Mouse (Mus musculus): Measurements from ENCODE around the gene Rere. TPM values are rescaled to one million over a fixed set of nuclear protein-coding genes. Genes with fewer than 3 reads are reported as not detected.

The Rere gene
- polyA plus RNA-seq, 1 experiment from 2014 or later, result 22.2 TPM

DNA sequence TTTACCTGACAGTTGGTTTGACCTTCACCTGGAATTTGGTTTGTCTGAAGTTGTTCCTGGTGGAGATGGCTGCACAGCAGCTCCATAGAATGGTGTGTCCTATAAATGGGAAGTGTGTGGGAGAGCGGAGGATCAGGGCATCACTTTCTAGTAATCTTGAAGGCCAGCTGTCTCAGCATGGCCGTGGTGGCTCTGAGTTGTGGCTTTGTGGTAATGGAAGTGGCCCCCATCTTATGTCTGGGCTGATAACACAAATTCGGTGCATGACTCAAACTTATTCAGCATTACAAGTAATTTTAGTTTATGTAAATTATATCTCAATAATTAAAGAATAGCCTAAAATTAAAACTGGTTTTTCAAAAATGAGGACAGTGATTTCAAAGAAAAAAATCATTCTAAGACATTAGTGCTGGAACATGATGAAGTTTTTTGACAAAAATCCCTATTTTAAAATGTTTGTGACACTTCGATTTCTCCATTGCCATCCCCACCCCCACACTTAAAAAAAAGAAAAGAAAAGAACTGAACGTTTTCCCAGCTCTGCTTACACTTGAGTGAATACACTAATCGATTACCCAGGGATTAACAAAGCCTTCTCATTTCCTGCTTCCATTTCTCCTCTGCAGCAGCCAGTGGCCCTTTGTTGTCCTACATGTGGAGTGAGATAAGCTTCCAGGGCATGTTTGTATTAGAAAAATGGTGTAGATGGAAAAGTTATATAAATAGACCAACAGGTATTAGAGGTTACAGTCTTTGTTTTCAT lies 180.2 kb downstream of the Rere start:
- no peak overlapping the region for H3K4me3 ChIP-seq (ENCODE audit: low read length)
- WGBS, result 40% methylated on average over 6 of the region's 6 CpGs
- H3K4me1 ChIP-seq (ENCODE audit: control insufficient read depth, insufficient read depth, low read length), result peaks cover 30% of the 10 kb centered on the region
- H3K9me3 ChIP-seq (ENCODE audit: control insufficient read depth, low read length), result no peaks in the 10 kb centered on the region
- no peak overlapping the region for H3K9ac ChIP-seq (ENCODE audit: low read depth, low read length)
- no peak overlapping the region for H3K27ac ChIP-seq (ENCODE audit: low read length)
- ATAC-seq, result 0 out of 2 replicates have a peak, but pooled peaks have one; percentile 41
- no peaks in the 10 kb centered on the region for H3K36me3 ChIP-seq (ENCODE audit: control insufficient read depth, insufficient read depth, low read length)
- no peak overlapping the region for H3K4me2 ChIP-seq (ENCODE audit: low read depth, low read length)
- H3K27me3 ChIP-seq (replicated peaks; ENCODE audit: control insufficient read depth, insufficient read depth, low read length), result no peaks in the 10 kb centered on the region

DNA sequence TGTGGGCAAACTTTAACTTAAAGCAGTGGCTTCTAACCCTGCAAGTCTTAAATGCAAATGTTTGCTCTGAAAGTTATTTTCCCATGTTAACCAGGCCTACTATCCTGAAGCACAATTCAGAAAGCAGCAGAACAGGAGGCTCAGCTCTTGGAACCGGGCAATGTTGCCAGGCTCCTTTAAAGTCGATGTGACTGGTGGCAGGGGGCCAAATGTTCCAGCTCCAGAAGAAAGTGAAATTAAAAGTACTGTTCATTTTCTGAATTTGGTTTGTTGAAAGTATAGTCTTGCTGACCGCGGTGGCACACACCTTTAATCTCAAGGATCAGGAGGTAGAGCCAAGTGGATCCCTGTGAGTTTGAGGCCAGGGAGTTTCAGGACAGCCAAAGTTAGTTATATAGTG lies 180.9 kb downstream of the Rere start:
- H3K36me3 ChIP-seq (ENCODE audit: control insufficient read depth, insufficient read depth, low read length), result no peaks in the 10 kb centered on the region
- H3K9me3 ChIP-seq (ENCODE audit: control insufficient read depth, low read length), result no peaks in the 10 kb centered on the region
- 0 out of 2 replicates have a peak, but pooled peaks have one; percentile 11 for ATAC-seq
- no peaks in the 10 kb centered on the region for H3K27me3 ChIP-seq (replicated peaks; ENCODE audit: control insufficient read depth, insufficient read depth, low read length)
- H3K9ac ChIP-seq (ENCODE audit: low read depth, low read length), result no peak overlapping the region
- no peak overlapping the region for H3K4me3 ChIP-seq (ENCODE audit: low read length)
- no peak overlapping the region for H3K4me2 ChIP-seq (ENCODE audit: low read depth, low read length)
- peaks cover 24% of the 10 kb centered on the region for H3K4me1 ChIP-seq (ENCODE audit: control insufficient read depth, insufficient read depth, low read length)
- WGBS, result 43% methylated on average over 4 of the region's 4 CpGs
- peak overlapping the region; percentile 3; the same call in 1 of the 2 replicates for H3K27ac ChIP-seq (ENCODE audit: low read length)

DNA sequence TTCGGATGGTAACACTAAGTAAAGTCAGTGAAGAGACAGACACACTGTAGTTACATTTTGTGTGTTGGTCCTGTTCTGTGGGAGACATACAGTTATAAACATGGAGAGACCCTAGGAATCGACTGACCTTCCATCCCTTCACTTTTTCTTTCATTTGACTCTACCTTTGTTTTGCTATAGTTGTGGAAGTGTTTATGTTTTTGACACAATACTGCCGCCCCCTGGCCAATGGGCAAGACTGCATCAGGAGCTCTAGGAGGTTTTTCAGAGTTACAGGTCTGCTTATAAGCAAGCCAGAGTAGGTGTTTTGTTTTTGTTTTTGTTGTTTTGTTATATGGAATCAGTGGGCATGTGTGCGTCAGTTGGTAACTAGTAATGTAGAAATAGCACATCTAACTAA lies 184.3 kb downstream of the Rere start:
- 49% methylated on average over 4 of the region's 4 CpGs for WGBS
- Histone ChIP-seq H3K4me1 (ENCODE audit: control insufficient read depth, insufficient read depth, low read length) (peaks cover 10% of the 10 kb centered on the region), H3K4me3 (ENCODE audit: low read length) (no peak overlapping the region), H3K36me3 (ENCODE audit: control insufficient read depth, insufficient read depth, low read length) (no peaks in the 10 kb centered on the region), H3K9me3 (ENCODE audit: control insufficient read depth, low read length) (no peaks in the 10 kb centered on the region), H3K27ac (ENCODE audit: low read length) (no peak overlapping the region), H3K9ac (ENCODE audit: low read depth, low read length) (no peak overlapping the region), H3K4me2 (ENCODE audit: low read depth, low read length) (no peak overlapping the region), H3K27me3 (replicated peaks; ENCODE audit: control insufficient read depth, insufficient read depth, low read length) (no peaks in the 10 kb centered on the region)
- ATAC-seq, result no peak

DNA sequence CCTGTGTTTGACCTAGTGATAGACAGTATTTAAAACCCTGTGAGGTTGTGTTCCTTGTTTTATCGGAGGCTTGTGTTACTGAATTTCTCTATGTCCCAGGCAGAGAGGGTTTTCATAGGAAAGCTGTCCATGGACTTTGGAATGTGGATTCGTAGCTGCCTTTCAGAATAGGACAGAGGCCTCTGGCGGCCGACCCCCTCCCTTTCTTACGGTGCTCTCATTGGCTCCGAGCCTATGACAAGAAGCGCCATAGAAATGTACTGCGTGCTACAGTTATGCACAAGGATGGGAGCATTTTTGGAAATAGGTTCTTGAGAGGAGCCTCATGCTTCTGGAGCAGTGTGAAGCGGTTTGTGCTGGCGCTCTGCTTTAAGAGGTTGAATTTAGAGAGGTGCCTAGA lies 187.8 kb downstream of the Rere start:
- Histone ChIP-seq H3K9ac (ENCODE audit: low read depth, low read length) (no peak overlapping the region), H3K27ac (ENCODE audit: low read length) (no peak overlapping the region), H3K4me1 (ENCODE audit: control insufficient read depth, insufficient read depth, low read length) (no peaks in the 10 kb centered on the region), H3K36me3 (ENCODE audit: control insufficient read depth, insufficient read depth, low read length) (no peaks in the 10 kb centered on the region), H3K9me3 (ENCODE audit: control insufficient read depth, low read length) (no peaks in the 10 kb centered on the region), H3K27me3 (replicated peaks; ENCODE audit: control insufficient read depth, insufficient read depth, low read length) (no peaks in the 10 kb centered on the region), H3K4me2 (ENCODE audit: low read depth, low read length) (no peak overlapping the region), H3K4me3 (ENCODE audit: low read length) (no peak overlapping the region)
- WGBS, result 70% methylated on average over 10 of the region's 10 CpGs
- no peak for ATAC-seq

DNA sequence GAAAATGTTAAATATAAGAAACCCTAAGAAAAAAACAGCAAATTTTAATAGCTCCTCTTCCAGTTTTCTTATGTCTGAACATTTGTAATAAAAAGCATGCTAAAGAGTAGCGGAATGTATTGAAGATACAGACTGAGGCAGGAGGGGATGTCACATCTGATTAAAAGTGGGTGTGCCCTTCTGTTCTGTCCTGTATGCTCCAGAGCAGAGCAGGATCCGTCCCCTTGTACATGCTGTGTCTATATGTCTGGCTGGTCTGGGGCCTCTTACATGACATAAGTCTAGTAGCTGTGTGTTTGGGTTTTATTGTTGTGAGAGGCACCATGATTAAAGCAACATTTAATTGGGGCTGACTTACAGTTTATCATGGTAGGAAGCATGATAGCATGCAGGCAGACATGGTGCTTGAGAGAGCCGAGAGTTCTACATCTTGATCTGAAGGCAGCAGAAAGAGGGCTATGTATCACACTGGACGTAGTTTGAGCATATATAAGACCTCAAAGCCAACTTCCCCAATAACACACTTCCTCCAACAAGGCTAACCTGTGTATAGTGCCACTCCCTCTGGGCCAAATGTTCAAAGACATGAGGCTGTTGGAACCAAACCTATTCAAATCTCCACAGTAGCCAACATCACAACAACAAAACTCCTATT lies 189.4 kb downstream of the Rere start:
- no peak for ATAC-seq
- H3K27ac ChIP-seq (ENCODE audit: low read length), result no peak overlapping the region
- no peaks in the 10 kb centered on the region for H3K9me3 ChIP-seq (ENCODE audit: control insufficient read depth, low read length)
- H3K27me3 ChIP-seq (replicated peaks; ENCODE audit: control insufficient read depth, insufficient read depth, low read length), result no peaks in the 10 kb centered on the region
- H3K4me2 ChIP-seq (ENCODE audit: low read depth, low read length), result no peak overlapping the region
- no peak overlapping the region for H3K4me3 ChIP-seq (ENCODE audit: low read length)
- no peak overlapping the region for H3K9ac ChIP-seq (ENCODE audit: low read depth, low read length)
- WGBS, result 86% methylated on average over 4 of the region's 4 CpGs
- H3K36me3 ChIP-seq (ENCODE audit: control insufficient read depth, insufficient read depth, low read length), result no peaks in the 10 kb centered on the region
- no peaks in the 10 kb centered on the region for H3K4me1 ChIP-seq (ENCODE audit: control insufficient read depth, insufficient read depth, low read length)

DNA sequence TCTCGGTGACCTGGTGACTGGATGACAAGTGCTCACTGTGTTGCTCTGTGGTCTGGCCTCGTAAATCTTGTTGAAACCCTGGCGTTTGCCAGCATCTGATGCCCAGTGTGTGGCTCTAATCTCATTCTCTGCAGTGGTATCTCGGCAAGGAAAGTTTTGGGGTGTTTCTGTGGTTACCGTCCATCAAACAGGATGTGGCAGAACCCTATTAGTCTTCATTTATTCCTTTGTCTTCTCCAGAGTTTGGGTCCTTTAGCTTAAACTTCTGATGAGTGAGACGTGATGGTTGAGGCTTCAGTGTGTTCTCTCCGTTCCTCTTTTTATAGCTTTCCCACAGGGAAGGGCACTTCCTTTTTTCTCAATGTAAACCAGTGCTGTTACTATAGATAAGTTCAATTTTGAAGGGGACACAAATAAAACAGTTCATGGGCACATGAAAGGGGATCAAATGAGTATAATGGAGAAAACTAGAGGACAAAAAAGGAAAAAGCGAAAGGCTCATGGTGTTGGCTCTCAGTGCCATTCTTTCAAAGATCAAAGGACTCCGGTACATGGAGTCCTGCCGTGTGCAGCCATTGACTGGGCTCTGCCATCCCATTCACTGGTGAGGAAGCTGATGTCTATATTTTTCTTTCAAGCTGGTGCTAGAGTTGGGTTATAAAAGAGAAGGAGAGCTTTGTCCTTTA lies 191.4 kb downstream of the Rere start:
- H3K4me2 ChIP-seq (ENCODE audit: low read depth, low read length), result no peak overlapping the region
- H3K36me3 ChIP-seq (ENCODE audit: control insufficient read depth, insufficient read depth, low read length), result peaks cover 3% of the 10 kb centered on the region; the same call in 1 of the 2 replicates
- no peaks in the 10 kb centered on the region for H3K9me3 ChIP-seq (ENCODE audit: control insufficient read depth, low read length)
- H3K4me1 ChIP-seq (ENCODE audit: control insufficient read depth, insufficient read depth, low read length), result no peaks in the 10 kb centered on the region
- H3K27ac ChIP-seq (ENCODE audit: low read length), result no peak overlapping the region
- no peak overlapping the region for H3K9ac ChIP-seq (ENCODE audit: low read depth, low read length)
- 54% methylated on average over 10 of the region's 10 CpGs for WGBS
- H3K4me3 ChIP-seq (ENCODE audit: low read length), result no peak overlapping the region
- no peak for ATAC-seq
- H3K27me3 ChIP-seq (replicated peaks; ENCODE audit: control insufficient read depth, insufficient read depth, low read length), result no peaks in the 10 kb centered on the region

DNA sequence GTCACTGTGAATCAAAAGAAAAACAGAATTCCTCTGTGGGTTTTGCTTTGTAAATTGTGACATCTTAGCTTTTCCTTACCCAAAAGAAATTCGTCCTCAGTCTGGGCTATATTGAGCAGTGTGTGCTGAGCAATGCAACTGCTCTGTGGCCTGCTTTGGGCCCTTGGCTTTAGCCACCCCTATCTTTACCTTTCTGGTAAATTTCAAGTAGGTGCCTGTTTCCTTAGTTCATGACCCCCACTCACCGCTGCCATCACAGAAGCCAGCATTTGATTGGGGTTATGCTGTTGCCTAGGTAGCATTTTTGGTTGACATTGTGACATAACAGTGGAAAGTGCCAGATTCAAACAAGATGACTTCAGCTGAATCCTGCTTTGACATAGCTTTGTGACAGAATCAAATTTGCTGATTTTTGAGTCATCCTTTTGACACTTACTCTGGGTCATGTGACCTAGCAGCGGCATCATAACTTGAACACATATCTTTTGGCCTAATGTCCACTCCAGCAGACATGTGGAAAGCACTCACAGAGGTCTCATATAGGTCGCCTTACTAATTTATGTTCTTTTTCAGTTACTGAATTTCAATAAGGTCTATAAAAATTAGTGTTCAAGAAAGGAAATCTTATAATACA lies 192.1 kb downstream of the Rere start:
- no peaks in the 10 kb centered on the region for H3K27me3 ChIP-seq (replicated peaks; ENCODE audit: control insufficient read depth, insufficient read depth, low read length)
- no peaks in the 10 kb centered on the region for H3K9me3 ChIP-seq (ENCODE audit: control insufficient read depth, low read length)
- 87% methylated on average over 4 of the region's 4 CpGs for WGBS
- H3K36me3 ChIP-seq (ENCODE audit: control insufficient read depth, insufficient read depth, low read length), result peaks cover 6% of the 10 kb centered on the region; the same call in 1 of the 2 replicates
- ATAC-seq, result no peak
- no peak overlapping the region for H3K4me2 ChIP-seq (ENCODE audit: low read depth, low read length)
- no peaks in the 10 kb centered on the region for H3K4me1 ChIP-seq (ENCODE audit: control insufficient read depth, insufficient read depth, low read length)
- H3K4me3 ChIP-seq (ENCODE audit: low read length), result no peak overlapping the region
- no peak overlapping the region for H3K9ac ChIP-seq (ENCODE audit: low read depth, low read length)
- H3K27ac ChIP-seq (ENCODE audit: low read length), result no peak overlapping the region

DNA sequence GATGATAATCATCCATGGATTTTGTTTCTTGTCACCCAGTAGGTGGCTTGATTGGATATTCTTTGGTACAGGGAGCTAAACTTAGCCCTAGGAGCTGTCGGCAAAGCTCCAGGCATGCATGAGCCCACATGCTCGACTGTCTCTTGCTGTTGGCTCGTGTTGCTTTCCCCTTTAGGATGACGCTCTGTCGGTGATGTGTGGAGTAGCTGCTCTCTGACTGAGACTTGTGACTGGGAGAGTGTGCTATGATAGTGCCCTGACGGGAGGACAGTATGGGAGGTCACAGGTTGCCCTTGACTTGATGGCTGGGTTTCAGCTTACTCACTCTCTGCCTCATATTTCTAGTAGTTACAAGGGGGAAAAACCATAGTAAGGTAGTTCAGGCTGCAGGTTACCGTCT lies 192.6 kb downstream of the Rere start:
- H3K27ac ChIP-seq (ENCODE audit: low read length), result no peak overlapping the region
- ATAC-seq, result no peak

DNA sequence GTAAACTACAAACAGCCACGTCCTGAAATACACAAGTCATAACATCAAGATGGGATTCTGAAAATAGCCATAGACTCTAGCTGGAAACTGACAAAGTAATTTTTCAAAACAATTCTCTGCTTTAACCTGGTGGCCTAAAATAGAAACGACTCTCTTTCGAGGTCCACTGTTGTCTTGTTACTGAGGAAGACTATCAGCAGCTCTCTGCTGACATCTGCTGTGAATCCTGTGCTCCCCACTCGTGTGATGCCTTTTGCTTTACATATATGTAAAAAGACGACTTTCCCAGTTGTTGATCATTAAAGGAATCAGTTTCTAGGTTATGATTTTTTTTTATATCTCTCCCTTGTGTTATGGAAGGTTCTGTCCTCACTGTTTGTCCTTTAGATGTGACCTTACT lies 194.8 kb downstream of the Rere start:
- Histone ChIP-seq H3K9me3 (ENCODE audit: control insufficient read depth, low read length) (no peaks in the 10 kb centered on the region), H3K4me3 (ENCODE audit: low read length) (no peak overlapping the region), H3K9ac (ENCODE audit: low read depth, low read length) (no peak overlapping the region), H3K4me2 (ENCODE audit: low read depth, low read length) (no peak overlapping the region), H3K4me1 (ENCODE audit: control insufficient read depth, insufficient read depth, low read length) (no peaks in the 10 kb centered on the region), H3K27ac (ENCODE audit: low read length) (no peak overlapping the region), H3K36me3 (ENCODE audit: control insufficient read depth, insufficient read depth, low read length) (peaks cover 6% of the 10 kb centered on the region; the same call in 1 of the 2 replicates), H3K27me3 (replicated peaks; ENCODE audit: control insufficient read depth, insufficient read depth, low read length) (no peaks in the 10 kb centered on the region)
- ATAC-seq, result no peak
- WGBS, result 42% methylated on average over 5 of the region's 5 CpGs

More for the DNA sequence above, 192.6 kb downstream of the Rere start:
- no peaks in the 10 kb centered on the region for H3K4me1 ChIP-seq (ENCODE audit: control insufficient read depth, insufficient read depth, low read length)
- no peaks in the 10 kb centered on the region for H3K9me3 ChIP-seq (ENCODE audit: control insufficient read depth, low read length)
- no peaks in the 10 kb centered on the region for H3K27me3 ChIP-seq (replicated peaks; ENCODE audit: control insufficient read depth, insufficient read depth, low read length)
- H3K4me2 ChIP-seq (ENCODE audit: low read depth, low read length), result no peak overlapping the region
- H3K36me3 ChIP-seq (ENCODE audit: control insufficient read depth, insufficient read depth, low read length), result peaks cover 6% of the 10 kb centered on the region; the same call in 1 of the 2 replicates
- no peak overlapping the region for H3K9ac ChIP-seq (ENCODE audit: low read depth, low read length)
- WGBS, result 91% methylated on average over 7 of the region's 7 CpGs
- no peak overlapping the region for H3K4me3 ChIP-seq (ENCODE audit: low read length)

Data from intestine, embryonic 16.5 days (tissue).